Mouse (Mus musculus): ENCODE data around the gene Bhlha9. TPM values are rescaled to one million over a fixed set of nuclear protein-coding genes. Genes with fewer than 3 reads are reported as not detected.

Bhlha9 gene
- total and polyA plus RNA-seq, 3 experiments = not detected

DNA sequence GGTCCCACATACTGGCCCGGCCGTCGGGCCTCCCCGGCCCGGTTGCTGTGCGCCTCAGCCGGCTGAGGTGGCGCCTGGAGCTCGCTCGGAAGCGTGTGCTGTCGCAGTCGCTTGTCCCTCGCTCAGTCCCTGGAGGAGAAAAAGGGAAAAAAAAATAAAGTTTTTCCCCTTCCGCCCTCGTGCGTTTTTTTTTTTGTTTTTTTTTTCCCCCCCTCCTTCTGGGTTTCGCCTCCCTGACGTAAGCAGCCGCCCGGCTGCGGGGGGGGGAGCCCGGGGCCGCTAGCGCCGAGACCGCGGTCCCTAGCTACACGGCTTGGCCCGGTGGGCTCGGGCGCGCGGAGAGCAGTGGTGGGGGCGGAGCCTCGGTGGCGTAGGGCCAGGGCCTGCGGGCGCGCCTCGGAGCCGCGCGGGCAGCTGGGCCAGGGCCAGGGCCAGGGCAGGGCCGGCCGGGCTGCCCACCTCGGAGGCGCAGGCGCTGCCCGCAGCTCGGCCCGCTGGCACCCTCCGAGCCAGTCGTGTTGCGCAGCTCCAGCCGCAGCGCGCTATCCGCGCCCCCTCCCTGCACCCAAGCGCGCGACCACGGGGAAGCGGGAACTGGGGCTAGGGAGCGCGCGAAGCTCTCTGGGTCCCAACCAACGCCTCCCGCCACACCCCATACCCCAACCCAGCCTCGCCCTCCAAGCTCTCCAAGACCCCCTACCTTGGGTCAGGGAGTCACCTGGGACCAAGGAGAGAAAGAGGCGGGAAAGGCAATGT lies 48.9 kb upstream of the Bhlha9 start:
- Histone ChIP-seq H3K9ac (ENCODE audit: insufficient read depth, low read depth) (no peak overlapping the region; the same call in 1 of the 2 replicates), H3K4me3 (replicated peaks in 1 of 3; ENCODE audit: low read depth in 2 of 3, low read length in 2 of 3, poor library complexity in 1 of 3) (no peak overlapping the region), H3K79me2 (replicated peaks; ENCODE audit: control insufficient read depth, extremely low read depth, insufficient read depth, poor library complexity, severe bottlenecking) (no peaks in the 10 kb centered on the region), H3K27me3 (replicated peaks) (peaks cover 51% of the 10 kb centered on the region), H3K4me2 (ENCODE audit: insufficient read depth, low read depth, poor library complexity, severe bottlenecking) (peak overlapping the region; percentile 73; the same call in 1 of the 2 replicates), H3K4me1 (ENCODE audit: control insufficient read depth in 1 of 2, insufficient read depth in 2 of 2) (peaks cover 0 to 7% of the 10 kb centered on the region in 2 experiments; a peak in 2 of 4 replicates), H3K36me3 (replicated peaks in 1 of 2; ENCODE audit: control insufficient read depth in 1 of 2, insufficient read depth in 1 of 2, low read length in 1 of 2) (no peaks in the 10 kb centered on the region), H3K27ac (ENCODE audit: insufficient read depth, low read depth) (no peak overlapping the region), H3K9me3 (replicated peaks; ENCODE audit: low read length) (peaks cover 15% of the 10 kb centered on the region)
- DNase-seq (ENCODE audit: extremely low read depth) = no peak
- in situ Hi-C loops (cut with MboI; ENCODE audit: low pct_ligation_motif_present, low pct_unique_long_range_greater_than_20kb, low sequenced_read_pairs) = no loop called here
- TF ChIP-seq ZNF384 (IDR thresholded peaks at IDR 0.05; ENCODE audit: low read depth, low read length) (peak; percentile 76), NELFE (IDR thresholded peaks at IDR 0.05; ENCODE audit: low read depth, low read length) (no peak), ELF1 (IDR thresholded peaks at IDR 0.05; ENCODE audit: low read depth, low read length) (no peak), SIN3A (IDR thresholded peaks at IDR 0.05; ENCODE audit: low read length) (no peak)
- dilution Hi-C loops (cut with MboI; ENCODE audit: extremely low pct_ligation_motif_present, extremely low pct_unique_long_range_greater_than_20kb, low sequenced_read_pairs) = no loop called here

DNA sequence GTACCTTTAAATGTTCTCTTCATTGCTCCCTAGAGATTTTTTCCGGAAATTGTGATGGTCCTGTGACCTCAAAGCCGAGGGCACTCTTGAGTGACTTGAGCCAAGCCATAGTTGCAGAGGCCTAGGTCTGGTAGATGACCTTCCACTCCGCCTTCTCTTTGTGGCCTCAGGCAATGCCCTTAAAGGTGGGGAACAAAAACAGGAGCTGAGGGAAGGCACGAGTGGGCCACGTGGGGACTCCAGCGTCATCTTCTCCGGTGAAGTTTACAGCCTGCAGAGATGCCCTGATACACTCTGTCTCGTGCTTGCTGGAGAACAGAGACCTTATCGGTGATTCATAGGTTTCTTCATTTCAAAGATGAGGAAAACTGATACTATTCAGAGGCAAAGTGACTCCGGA lies 48.2 kb upstream of the Bhlha9 start:
- Histone ChIP-seq H3K27me3 (replicated peaks) (peaks cover 51% of the 10 kb centered on the region), H3K36me3 (replicated peaks in 1 of 2; ENCODE audit: control insufficient read depth in 1 of 2, insufficient read depth in 1 of 2, low read length in 1 of 2) (no peaks in the 10 kb centered on the region), H3K9me3 (replicated peaks; ENCODE audit: low read length) (peaks cover 15% of the 10 kb centered on the region), H3K9ac (ENCODE audit: insufficient read depth, low read depth) (no peak overlapping the region), H3K4me2 (ENCODE audit: insufficient read depth, low read depth, poor library complexity, severe bottlenecking) (no peak overlapping the region), H3K79me2 (replicated peaks; ENCODE audit: control insufficient read depth, extremely low read depth, insufficient read depth, poor library complexity, severe bottlenecking) (no peaks in the 10 kb centered on the region), H3K4me1 (ENCODE audit: control insufficient read depth in 1 of 2, insufficient read depth in 2 of 2) (peaks cover 0 to 3% of the 10 kb centered on the region in 2 experiments; a peak in 1 of 4 replicates), H3K27ac (ENCODE audit: insufficient read depth, low read depth) (no peak overlapping the region), H3K4me3 (replicated peaks in 1 of 3; ENCODE audit: low read depth in 2 of 3, low read length in 2 of 3, poor library complexity in 1 of 3) (no peak overlapping the region)
- in situ Hi-C loops (cut with MboI; ENCODE audit: low pct_ligation_motif_present, low pct_unique_long_range_greater_than_20kb, low sequenced_read_pairs) (no loop called here), dilution Hi-C loops (cut with MboI; ENCODE audit: extremely low pct_ligation_motif_present, extremely low pct_unique_long_range_greater_than_20kb, low sequenced_read_pairs) (no loop called here)
- DNase-seq (ENCODE audit: extremely low read depth) = no peak
- no peak for TF ChIP-seq JUN (IDR thresholded peaks at IDR 0.05; ENCODE audit: insufficient read depth, low read depth, low read length)
- TF ChIP-seq KAT2A (IDR thresholded peaks at IDR 0.05; ENCODE audit: insufficient replicate concordance, low read length) = no peak
- no peak for TF ChIP-seq NRF1 (IDR thresholded peaks at IDR 0.05; ENCODE audit: low read depth, low read length)
- no peak for TF ChIP-seq POLR2AphosphoS2 (IDR thresholded peaks at IDR 0.05; ENCODE audit: low read depth, low read length)
- no peak for TF ChIP-seq MXI1 (IDR thresholded peaks at IDR 0.05; ENCODE audit: low read depth, low read length)
- no peak for TF ChIP-seq ZKSCAN1 (IDR thresholded peaks at IDR 0.05; ENCODE audit: borderline replicate concordance, low read depth, low read length)
- no peak for TF ChIP-seq IRF4 (IDR thresholded peaks at IDR 0.05; ENCODE audit: low read depth, low read length)
- TF ChIP-seq GABPA (IDR thresholded peaks at IDR 0.05; ENCODE audit: insufficient replicate concordance, low read depth, low read length) = no peak
- no peak for TF ChIP-seq ZMIZ1 (IDR thresholded peaks at IDR 0.05; ENCODE audit: low read depth, low read length)
- TF ChIP-seq CTCF (conservative IDR thresholded peaks at IDR 0.05 in 1 of 2, IDR thresholded peaks at IDR 0.05 in 1 of 2; ENCODE audit: low read depth in 2 of 2, low read length in 2 of 2) = no peak
- no peak for TF ChIP-seq RCOR1 (conservative IDR thresholded peaks at IDR 0.05; ENCODE audit: low read depth, low read length)

All from CH12.LX (cell line).